Mouse (Mus musculus) MEL (cell line): ENCODE measurements around the gene Wdr26. TPM values are rescaled to one million over a fixed set of nuclear protein-coding genes. Genes with fewer than 3 reads are reported as not detected.
A peak's percentile ranks its signal among the peaks of the same experiment; 100 is the strongest.

Experiments used
- DNase-seq: peaks from one replicate; pipeline ENCODE4 v3.0.0; 2011; ENCODE audit warnings: low read depth, low spot score
- H3K27ac ChIP-seq: 2 replicates; pipeline ENCODE4 v1.5.1; 2012; ENCODE audit warnings: low read depth, mild to moderate bottlenecking, control low read depth, low read length, moderate library complexity; ENCODE audit not compliant: control insufficient read depth
- H3K27me3 ChIP-seq, 2 experiments: fragments of 150-350 bp in 1 of 2; sonication (generic) in 1 of 2; 2 replicates each; pipeline ENCODE4 v1.6.1; 2012; ENCODE audit warnings: low read length in 2 of 2, mild to moderate bottlenecking in 2 of 2, improper control_type of control experiment in 1 of 2, moderate library complexity in 1 of 2; ENCODE audit not compliant: insufficient read depth in 2 of 2, control insufficient read depth in 1 of 2
- H3K36me3 ChIP-seq, 2 experiments: 2 replicates each; pipeline ENCODE4 v1.6.1; 2012 to 2014; ENCODE audit warnings: low read length in 2 of 2, improper control_type of control experiment in 1 of 2, inconsistent platforms in 1 of 2, mild to moderate bottlenecking in 1 of 2; ENCODE audit not compliant: insufficient read depth in 2 of 2, control insufficient read depth in 1 of 2
- H3K4me1 ChIP-seq, 2 experiments: fragments of 150-350 bp in 1 of 2; sonication (generic) in 1 of 2; 2 replicates each; pipeline ENCODE4 v1.6.1; 2012; ENCODE audit warnings: low read length in 2 of 2, improper control_type of control experiment in 1 of 2, mild to moderate bottlenecking in 1 of 2; ENCODE audit not compliant: insufficient read depth in 2 of 2, control insufficient read depth in 1 of 2
- H3K4me3 ChIP-seq, 2 experiments: fragments of 150-350 bp in 1 of 2; sonication (generic) in 1 of 2; 2 replicates each; pipeline ENCODE4 v1.5.1; 2012; ENCODE audit warnings: low read depth in 2 of 2, low read length in 2 of 2, mild to moderate bottlenecking in 2 of 2, moderate library complexity in 2 of 2, control low read depth in 1 of 2, improper control_type of control experiment in 1 of 2; ENCODE audit not compliant: control insufficient read depth in 1 of 2, insufficient read depth in 1 of 2
- H3K79me2 ChIP-seq: 2 replicates; pipeline ENCODE4 v1.6.1; 2012; ENCODE audit warnings: mild to moderate bottlenecking, low read length, moderate library complexity; ENCODE audit not compliant: control insufficient read depth, poor library complexity, insufficient read depth
- H3K9ac ChIP-seq: 2 replicates; pipeline ENCODE4 v1.6.1; 2012; ENCODE audit warnings: low read depth, mild to moderate bottlenecking, control low read depth, low read length, moderate library complexity; ENCODE audit not compliant: control insufficient read depth, poor library complexity, severe bottlenecking
- H3K9me3 ChIP-seq: fragments of 150-350 bp; sonication (generic); replicated peaks from 2 replicates; pipeline ENCODE4 v1.6.1; 2012; ENCODE audit warnings: mild to moderate bottlenecking, low read length, improper control_type of control experiment, moderate library complexity; ENCODE audit not compliant: insufficient read depth
- CHD1 ChIP-seq: IDR thresholded peaks from 2 replicates; pipeline ENCODE4 v1.6.1; 2012; ENCODE audit warnings: low read depth, mild to moderate bottlenecking, inconsistent platforms, low read length, improper control_type of control experiment
- CTCF ChIP-seq, 3 experiments: IDR thresholded peaks in 2 of 3; conservative IDR thresholded peaks in 1 of 3; 2 replicates each; pipeline ENCODE4 v1.5.1; 2011 to 2012; ENCODE audit warnings: low read length in 3 of 3, low read depth in 2 of 3, mild to moderate bottlenecking in 2 of 3, improper control_type of control experiment in 1 of 3, inconsistent platforms in 1 of 3, mixed read lengths in 1 of 3, moderate library complexity in 1 of 3; ENCODE audit not compliant: control insufficient read depth in 1 of 3, insufficient read depth in 1 of 3, poor library complexity in 1 of 3, severe bottlenecking in 1 of 3
- GABPA ChIP-seq: IDR thresholded peaks from 2 replicates; pipeline ENCODE4 v1.6.1; 2012; ENCODE audit warnings: low read depth, mild to moderate bottlenecking, inconsistent platforms, low read length, improper control_type of control experiment, moderate library complexity
- GATA1 ChIP-seq: IDR thresholded peaks from 2 replicates; pipeline ENCODE4 v1.6.1; 2011; ENCODE audit warnings: low read depth, low read length, improper control_type of control experiment
- MAFK ChIP-seq: IDR thresholded peaks from 2 replicates; pipeline ENCODE4 v1.6.1; 2011; ENCODE audit warnings: low read depth, mild to moderate bottlenecking, low read length, improper control_type of control experiment, borderline replicate concordance
- MEF2A ChIP-seq: IDR thresholded peaks from 2 replicates; pipeline ENCODE4 v1.6.1; 2014; ENCODE audit warnings: low read depth, mild to moderate bottlenecking, inconsistent platforms, low read length, improper control_type of control experiment; ENCODE audit not compliant: poor library complexity, insufficient replicate concordance, severe bottlenecking; ENCODE audit errors: extremely low read depth
- MXI1 ChIP-seq: IDR thresholded peaks from 2 replicates; pipeline ENCODE4 v1.6.1; 2011; ENCODE audit warnings: mild to moderate bottlenecking, low read depth, low read length, improper control_type of control experiment
- MYB ChIP-seq: IDR thresholded peaks from 2 replicates; pipeline ENCODE4 v1.6.1; 2011; ENCODE audit warnings: mild to moderate bottlenecking, low read depth, low read length, improper control_type of control experiment
- MYC ChIP-seq: IDR thresholded peaks from 2 replicates; pipeline ENCODE4 v1.6.1; 2011; ENCODE audit warnings: low read depth, mild to moderate bottlenecking, low read length, improper control_type of control experiment, moderate library complexity
- NELFE ChIP-seq: IDR thresholded peaks from 2 replicates; pipeline ENCODE4 v1.6.1; 2011; ENCODE audit warnings: low read depth, low read length, improper control_type of control experiment
- NRF1 ChIP-seq: IDR thresholded peaks from 2 replicates; pipeline ENCODE4 v1.6.1; 2014; ENCODE audit warnings: low read depth, mild to moderate bottlenecking, inconsistent platforms, low read length, improper control_type of control experiment, moderate library complexity; ENCODE audit not compliant: poor library complexity, insufficient read depth, severe bottlenecking
- POLR2A ChIP-seq, 2 experiments: IDR thresholded peaks; 2 replicates each; pipeline ENCODE4 v1.6.1; 2011 to 2012; ENCODE audit warnings: low read length in 2 of 2, mild to moderate bottlenecking in 2 of 2, control low read depth in 1 of 2, improper control_type of control experiment in 1 of 2, low read depth in 1 of 2, moderate library complexity in 1 of 2; ENCODE audit not compliant: control insufficient read depth in 1 of 2, insufficient read depth in 1 of 2, poor library complexity in 1 of 2
- POLR2AphosphoS5 ChIP-seq: IDR thresholded peaks from 2 replicates; pipeline ENCODE4 v1.6.1; 2012; ENCODE audit warnings: low read depth, borderline replicate concordance, mild to moderate bottlenecking, inconsistent platforms, low read length, moderate library complexity, mixed read lengths
- RAD21 ChIP-seq: IDR thresholded peaks from 2 replicates; pipeline ENCODE4 v1.6.1; 2011; ENCODE audit warnings: mild to moderate bottlenecking, low read depth, low read length, improper control_type of control experiment
- SMC3 ChIP-seq: IDR thresholded peaks from 2 replicates; pipeline ENCODE4 v1.6.1; 2011; ENCODE audit warnings: low read depth, low read length, improper control_type of control experiment
- TCF12 ChIP-seq: IDR thresholded peaks from 2 replicates; pipeline ENCODE4 v1.6.1; 2014; ENCODE audit warnings: low read depth, mild to moderate bottlenecking, inconsistent platforms, low read length, improper control_type of control experiment, moderate library complexity
- USF1 ChIP-seq: IDR thresholded peaks from 2 replicates; pipeline ENCODE4 v1.6.1; 2014; ENCODE audit warnings: low read depth, mild to moderate bottlenecking, inconsistent platforms, low read length, improper control_type of control experiment, moderate library complexity
- ZC3H11A ChIP-seq: IDR thresholded peaks from 2 replicates; pipeline ENCODE4 v1.6.1; 2012; ENCODE audit warnings: low read depth, mild to moderate bottlenecking, inconsistent platforms, low read length, improper control_type of control experiment
- polyA plus RNA-seq, 2 experiments: library from polyadenylated mRNA; stranded (reverse) in 1 of 2; unstranded in 1 of 2; fragments of >175 nt in 1 of 2; fragments of >200 nt in 1 of 2; gene quantifications; 2 replicates each; pipeline versions ENCODE4 v1.2.1 to v1.2.4; 2012; ENCODE audit warnings: low replicate concordance in 2 of 2, low read depth in 1 of 2; ENCODE audit not compliant: insufficient read length in 2 of 2, insufficient read depth in 1 of 2, missing spikeins in 1 of 2
- total RNA-seq: library from RNA; depleted of rRNA; stranded (reverse); fragments of 300-350 nt; gene quantifications from 2 replicates; pipeline ENCODE4 v1.2.3, GENCODE M21; 2012

Wdr26 gene
- total and polyA plus RNA-seq, 3 experiments: 21.6 to 35.1 TPM; not detected in 1

DNA sequence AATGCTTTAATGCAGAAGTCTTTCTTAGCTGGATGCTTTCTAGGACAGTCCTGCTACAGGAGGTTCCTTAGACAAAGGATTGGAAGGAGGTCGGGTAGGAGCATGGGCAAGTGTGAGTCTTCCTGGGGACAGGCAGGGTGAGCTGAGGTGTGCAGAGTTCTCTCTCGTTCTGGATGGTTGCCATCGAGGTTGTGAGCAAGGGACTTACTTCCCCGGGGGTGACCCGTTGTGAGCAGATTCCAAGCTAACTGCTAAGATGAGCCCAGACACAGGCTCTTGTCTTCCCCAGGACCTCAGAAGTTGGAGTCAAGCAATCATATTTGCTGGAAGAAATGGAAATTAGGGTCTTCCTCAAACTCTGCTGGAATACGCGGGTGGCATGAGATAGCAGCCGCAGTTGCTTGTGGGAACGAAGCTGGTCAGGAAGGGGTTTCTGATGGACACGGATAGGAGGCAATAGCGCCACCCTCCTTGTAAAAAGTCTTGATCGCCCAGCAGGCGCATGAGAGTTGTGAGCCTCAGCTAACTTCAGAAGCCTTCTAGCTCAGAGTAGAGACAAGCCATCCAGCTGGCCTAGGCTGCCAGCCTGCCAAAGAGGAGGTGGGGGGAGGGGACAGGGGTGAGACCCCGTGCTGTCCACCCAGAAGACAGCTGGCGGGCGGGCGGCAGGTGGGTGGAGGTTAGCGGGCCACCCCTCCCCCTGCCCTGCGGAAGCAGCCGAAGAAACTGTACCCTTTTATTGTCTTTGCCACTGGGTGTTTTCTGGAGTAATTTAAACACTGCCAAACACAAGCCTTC is 44.3 kb upstream of the Wdr26 start (continued):
- TF ChIP-seq MYC (no peak), NELFE (peak; percentile 39), MEF2A (no peak), POLR2AphosphoS5 (no peak)
- TF ChIP-seq, all 39 proteins: peak for 21

DNA sequence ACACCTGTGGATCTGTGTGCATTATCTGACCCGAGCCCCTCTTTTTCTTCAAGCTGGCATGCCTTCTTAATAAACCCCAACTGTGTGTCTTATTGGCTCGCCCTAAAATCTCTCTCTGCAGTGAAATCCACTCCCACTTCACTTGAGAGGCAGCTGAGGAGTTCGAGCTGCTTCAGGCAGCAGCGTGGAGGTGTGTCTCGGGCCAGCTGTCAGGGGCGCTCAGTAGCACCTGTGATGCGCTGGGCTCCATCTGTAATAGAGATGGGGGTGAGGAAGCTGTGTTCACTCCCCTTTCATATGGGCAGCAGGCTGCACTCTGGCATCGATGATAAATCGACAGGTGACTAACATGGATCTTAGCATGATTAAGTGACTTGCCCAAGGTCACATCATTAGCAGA is 43.6 kb upstream of the Wdr26 start:
- DNase-seq: no peak
- Histone ChIP-seq H3K4me3 (peak overlapping the region; percentile 60 to 72), H3K9me3 (no peaks in the 10 kb centered on the region), H3K36me3 (peaks cover 0 to 16% of the 10 kb centered on the region in 2 experiments; a peak in 2 of 4 replicates), H3K27ac (peak overlapping the region; percentile 91), H3K4me1 (peaks cover 12 to 30% of the 10 kb centered on the region in 2 experiments), H3K9ac (peak overlapping the region; percentile 73), H3K79me2 (no peaks in the 10 kb centered on the region; the same call in 1 of the 2 replicates), H3K27me3 (no peaks in the 10 kb centered on the region)
- TF ChIP-seq RAD21 (no peak), TCF12 (0 out of 2 replicates have a peak, but pooled peaks have one; percentile 12), POLR2A (IDR thresholded peaks at IDR 0.05; ENCODE audit: control insufficient read depth in 1 of 2, insufficient read depth in 1 of 2, low read depth in 1 of 2, low read length in 2 of 2, poor library complexity in 1 of 2) (no peak), NRF1 (no peak), MXI1 (no peak), MAFK (no peak)

DNA sequence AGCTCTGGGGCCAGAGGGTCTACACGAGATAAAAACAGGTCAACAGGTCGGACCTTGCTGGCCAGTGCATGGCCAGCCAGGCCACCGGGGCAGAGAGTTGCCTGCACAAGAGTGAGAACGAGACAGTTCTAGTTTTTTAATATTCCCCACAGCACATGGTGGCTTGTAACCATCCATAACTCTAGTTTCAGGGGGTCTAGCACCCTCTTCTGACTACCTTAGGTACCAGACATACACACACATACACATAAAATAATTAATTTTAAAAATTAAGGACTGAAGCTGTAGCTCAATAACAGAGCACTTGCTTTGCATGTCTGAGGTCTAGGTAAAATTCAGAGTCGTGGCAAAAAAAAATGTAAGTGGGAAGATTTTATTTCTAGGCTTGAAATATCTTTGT is 39.8 kb upstream of the Wdr26 start:
- no peak overlapping the region for H3K4me3 ChIP-seq
- H3K79me2 ChIP-seq: no peaks in the 10 kb centered on the region; the same call in 1 of the 2 replicates
- H3K9me3 ChIP-seq: no peaks in the 10 kb centered on the region
- peak; percentile 32 for DNase-seq
- H3K27ac ChIP-seq: no peak overlapping the region
- H3K36me3 ChIP-seq: peaks cover 0 to 13% of the 10 kb centered on the region in 2 experiments; a peak in 2 of 4 replicates
- TF ChIP-seq CTCF (IDR thresholded peaks at IDR 0.05 in 2 of 3, conservative IDR thresholded peaks at IDR 0.05 in 1 of 3; ENCODE audit: control insufficient read depth in 1 of 3, insufficient read depth in 1 of 3, low read depth in 2 of 3, low read length in 3 of 3, poor library complexity in 1 of 3, severe bottlenecking in 1 of 3) (peak in 1 of 3 experiments; percentile 40; a peak in 2 of 6 replicates), CHD1 (no peak), SMC3 (peak; percentile 43), RAD21 (peak; percentile 50), ZC3H11A (peak; percentile 62), NRF1 (no peak), GATA1 (no peak), GABPA (no peak), MXI1 (no peak), MYB (no peak), USF1 (no peak)
- no peaks in the 10 kb centered on the region for H3K27me3 ChIP-seq
- no peak overlapping the region for H3K9ac ChIP-seq
- peaks cover 14 to 32% of the 10 kb centered on the region in 2 experiments for H3K4me1 ChIP-seq
